Mouse (Mus musculus) kidney, embryonic 15.5 days (tissue): Measurements from ENCODE around the gene Rnf141. TPM values are rescaled to one million over a fixed set of nuclear protein-coding genes. Genes with fewer than 3 reads are reported as not detected.

ENCODE experiments used
- ATAC-seq: fragments of 200-750 bp; cut with Nextera tagmentation; replicated peaks from 2 replicates; pipeline ENCODE4 v1.8.0; 2017; ENCODE audit warnings: moderate TSS enrichment; ENCODE audit not compliant: low FRiP score
- H3K27ac ChIP-seq: fragments of 300-500 bp; sonication (generic); 2 replicates; pipeline ENCODE4 v1.5.1; 2015; ENCODE audit warnings: mild to moderate bottlenecking, inconsistent platforms
- H3K27me3 ChIP-seq: fragments of 300-500 bp; sonication (generic); 2 replicates; pipeline ENCODE4 v1.6.1; 2015; ENCODE audit warnings: inconsistent platforms
- H3K36me3 ChIP-seq: fragments of 300-500 bp; sonication (generic); 2 replicates; pipeline ENCODE4 v1.6.1; 2015; ENCODE audit warnings: inconsistent platforms
- H3K4me1 ChIP-seq: fragments of 300-500 bp; sonication (generic); 2 replicates; pipeline ENCODE4 v1.6.1; 2015; ENCODE audit warnings: inconsistent platforms
- H3K4me2 ChIP-seq: fragments of 300-500 bp; sonication (generic); 2 replicates; pipeline ENCODE4 v1.6.1; 2015; ENCODE audit warnings: moderate library complexity, mild to moderate bottlenecking, inconsistent platforms
- H3K4me3 ChIP-seq: fragments of 300-500 bp; sonication (generic); replicated peaks from 2 replicates; pipeline ENCODE4 v1.5.1; 2015; ENCODE audit warnings: mild to moderate bottlenecking, inconsistent platforms
- H3K9ac ChIP-seq: fragments of 300-500 bp; sonication (generic); 2 replicates; pipeline ENCODE4 v1.6.1; 2015; ENCODE audit warnings: mild to moderate bottlenecking, inconsistent platforms
- H3K9me3 ChIP-seq: fragments of 300-500 bp; sonication (generic); replicated peaks from 2 replicates; pipeline ENCODE4 v1.6.1; 2016; ENCODE audit warnings: inconsistent platforms
- WGBS: fragments of 180-500 bp; shearing (Covaris S2); methylation state at CpG from one replicate; pipeline ENCODE4 v1.1.7; 2015; ENCODE audit warnings: mixed read lengths; 5-methylcytosine and 5-hydroxymethylcytosine counted together
- microRNA-seq: library from miRNA; unstranded; fragments of <30 nt; microRNA quantifications from one replicate; pipeline ENCODE4, GENCODE M21; 2016
- polyA plus RNA-seq: library from polyadenylated mRNA; unstranded; fragments of >200 nt; fragmentation: Nextera tagmentation; extraction: Ambion mirVana; gene quantifications from 2 replicates; pipeline ENCODE4 v1.2.1, GENCODE M21; 2015

Gene Rnf141
- polyA plus RNA-seq, 1 experiment from 2014 or later: 30.8 TPM

GRCm38 (mm10) chr7:110750834-110751233 is 93.4 kb downstream of the Rnf141 start:
- no peak for ATAC-seq
- 61% methylated on average over 4 of the region's 4 CpGs for WGBS
- no peak overlapping the region for H3K4me2 ChIP-seq
- H3K27me3 ChIP-seq: no peaks in the 10 kb centered on the region
- no peaks in the 10 kb centered on the region for H3K9me3 ChIP-seq
- H3K4me1 ChIP-seq: peaks cover 23% of the 10 kb centered on the region
- H3K4me3 ChIP-seq: no peak overlapping the region
- H3K9ac ChIP-seq: no peak overlapping the region
- no peaks in the 10 kb centered on the region for H3K36me3 ChIP-seq
- no peak overlapping the region for H3K27ac ChIP-seq

Small RNAs within 50 kb of the gene (microRNA-seq; reads per million reads assigned to microRNA genes)
- gene Gm47282: not detected

Other genes with a start within 250 kb of the Rnf141 start
- 38.5 and 38.9 TPM in 2 replicates for gene Sbf2, start 229.5 kb downstream of the Rnf141 start, polyA plus RNA-seq
- 9.9 and 12.5 TPM in 2 replicates for gene Adm, start 216.8 kb downstream of the Rnf141 start, polyA plus RNA-seq
- 7.1 and 9.8 TPM in 2 replicates for gene Ampd3, start 76.3 kb downstream of the Rnf141 start, polyA plus RNA-seq
- gene Lyve1, start 18.8 kb upstream of the Rnf141 start, polyA plus RNA-seq: 6.5 and 9.1 TPM in 2 replicates
- 11.1 and 15.8 TPM in 2 replicates for gene Mrvi1, start 138.0 kb upstream of the Rnf141 start, polyA plus RNA-seq
- 71.6 and 78.1 TPM in 2 replicates for gene Ctr9, start 184.5 kb upstream of the Rnf141 start, polyA plus RNA-seq
- 872 and 889 TPM in 2 replicates for gene Eif4g2, start 238.6 kb upstream of the Rnf141 start, polyA plus RNA-seq